Mouse (Mus musculus): ENCODE measurements around the gene Lef1. TPM values are rescaled to one million over a fixed set of nuclear protein-coding genes. Genes with fewer than 3 reads are reported as not detected.

Lef1 gene
- polyA plus RNA-seq, 1 experiment from 2014 or later = 6.5 TPM

DNA sequence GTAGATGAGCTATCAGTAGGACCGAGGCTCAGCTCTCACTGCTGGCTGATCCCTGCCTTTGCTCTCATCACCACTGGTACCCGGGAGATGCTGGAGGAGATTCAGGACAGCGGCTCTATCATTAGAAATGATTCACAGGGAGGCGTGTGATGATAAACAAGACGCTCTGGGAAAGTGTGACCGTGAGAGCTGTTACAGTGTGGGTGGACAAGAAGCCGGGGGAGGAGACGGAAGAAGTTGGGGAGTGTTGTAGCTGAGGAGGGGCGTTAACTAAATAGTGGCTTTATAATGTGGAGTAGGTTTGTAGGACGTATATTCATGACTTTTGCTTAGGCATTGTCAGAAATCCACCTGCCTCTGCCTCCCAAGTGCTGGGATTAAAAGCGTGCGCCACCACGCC is 15.6 kb downstream of the Lef1 start:
- Histone ChIP-seq H3K4me2 (no peak overlapping the region), H3K9ac (no peak overlapping the region), H3K27me3 (no peaks in the 10 kb centered on the region), H3K27ac (no peak overlapping the region), H3K4me3 (no peak overlapping the region), H3K9me3 (replicated peaks) (no peaks in the 10 kb centered on the region), H3K36me3 (no peaks in the 10 kb centered on the region), H3K4me1 (replicated peaks) (no peaks in the 10 kb centered on the region)
- WGBS = 79% methylated on average over 13 of the region's 13 CpGs
- no peak for ATAC-seq (replicated peaks; ENCODE audit: insufficient number of reproducible peaks, insufficient read depth, low FRiP score, low read depth)

DNA sequence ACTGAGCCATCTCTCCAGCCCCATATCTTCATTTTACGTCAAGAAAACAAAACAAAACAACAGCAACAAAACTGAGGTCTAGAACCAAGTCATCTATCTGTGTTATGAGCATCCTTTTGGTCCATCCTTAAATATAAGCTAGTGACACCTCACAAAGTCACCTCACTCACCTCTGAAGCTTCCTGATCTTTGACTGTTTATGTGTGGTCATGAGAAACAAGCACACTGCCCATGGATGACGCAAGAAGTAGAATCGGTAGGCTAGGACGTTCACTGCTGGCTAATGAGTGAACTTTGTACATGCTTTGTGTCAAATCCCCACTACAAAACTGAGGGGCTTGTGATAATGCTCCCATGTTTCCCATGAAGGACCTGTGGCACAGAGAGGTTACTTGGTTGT is 16.2 kb downstream of the Lef1 start:
- Histone ChIP-seq H3K36me3 (no peaks in the 10 kb centered on the region), H3K9me3 (replicated peaks) (no peaks in the 10 kb centered on the region), H3K4me3 (no peak overlapping the region), H3K4me1 (replicated peaks) (no peaks in the 10 kb centered on the region), H3K9ac (no peak overlapping the region), H3K4me2 (no peak overlapping the region), H3K27ac (no peak overlapping the region), H3K27me3 (no peaks in the 10 kb centered on the region)
- 91% methylated on average over 4 of the region's 4 CpGs for WGBS
- ATAC-seq (replicated peaks; ENCODE audit: insufficient number of reproducible peaks, insufficient read depth, low FRiP score, low read depth) = no peak

DNA sequence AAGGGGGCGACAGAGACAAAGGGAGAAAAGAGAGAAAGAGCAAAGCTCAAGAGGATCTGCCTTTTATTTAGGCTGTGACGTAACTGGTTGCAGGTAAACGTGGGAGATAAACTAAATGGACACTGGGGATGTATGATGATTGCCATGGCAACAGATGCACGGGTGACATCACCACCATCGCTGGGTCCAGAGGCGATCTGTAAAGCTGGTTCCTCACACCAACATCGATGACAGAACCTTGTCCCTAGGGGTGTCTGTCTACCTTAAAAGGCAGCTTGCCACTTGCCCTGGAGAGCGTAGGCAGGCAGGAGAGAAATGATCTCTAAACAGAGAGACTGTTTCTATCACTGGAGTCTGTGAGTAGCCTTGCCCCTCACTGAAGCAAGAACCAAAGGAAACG is 23.7 kb downstream of the Lef1 start:
- Histone ChIP-seq H3K9ac (no peak overlapping the region), H3K27ac (no peak overlapping the region), H3K4me1 (replicated peaks) (peaks cover 24% of the 10 kb centered on the region), H3K9me3 (replicated peaks) (no peaks in the 10 kb centered on the region), H3K27me3 (no peaks in the 10 kb centered on the region), H3K4me3 (no peak overlapping the region), H3K36me3 (no peaks in the 10 kb centered on the region), H3K4me2 (no peak overlapping the region)
- ATAC-seq (replicated peaks; ENCODE audit: insufficient number of reproducible peaks, insufficient read depth, low FRiP score, low read depth) = no peak
- WGBS = 53% methylated on average over 9 of the region's 9 CpGs

DNA sequence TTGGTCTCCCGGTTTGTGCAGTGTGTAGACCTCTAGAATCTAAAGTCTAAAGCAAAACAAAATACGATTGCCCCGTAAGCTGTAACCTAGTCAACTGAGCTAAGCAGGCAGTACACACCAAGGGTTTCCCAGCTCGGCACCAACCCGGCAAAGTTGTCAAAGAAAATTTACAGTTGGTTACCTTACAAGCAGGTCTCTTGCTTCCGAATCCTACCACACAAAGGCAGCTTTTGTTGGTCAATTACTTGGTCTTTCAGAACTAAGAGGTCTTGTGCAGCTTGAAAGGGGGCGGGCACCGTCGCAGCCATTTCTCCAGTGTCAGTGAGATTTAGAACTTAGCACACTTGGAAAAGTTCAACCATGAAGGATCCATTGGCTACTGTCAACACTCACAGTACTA is 25.2 kb downstream of the Lef1 start:
- Histone ChIP-seq H3K9ac (no peak overlapping the region), H3K4me2 (no peak overlapping the region)

DNA sequence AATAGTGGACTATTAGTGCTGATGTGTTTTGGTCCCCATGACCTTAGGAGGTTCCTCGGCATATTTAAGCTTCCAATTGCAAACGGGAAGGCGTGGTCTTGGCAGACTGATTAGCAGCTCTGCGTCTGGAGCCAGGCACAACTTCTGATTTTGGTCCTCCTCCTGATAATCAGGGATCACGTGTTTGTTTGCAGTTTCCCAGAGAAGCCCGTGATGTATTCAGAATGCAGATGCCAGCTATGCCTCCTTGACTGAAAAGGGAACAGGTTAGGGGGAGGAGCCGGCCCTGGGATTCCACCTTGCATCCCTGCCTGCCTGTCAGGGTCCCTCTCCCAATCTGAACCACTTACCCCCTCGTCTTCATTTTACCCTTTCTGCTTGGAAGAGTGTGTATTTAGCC is 26.2 kb downstream of the Lef1 start:
- ATAC-seq (replicated peaks; ENCODE audit: insufficient number of reproducible peaks, insufficient read depth, low FRiP score, low read depth) = no peak
- H3K4me2 ChIP-seq = peak overlapping the region; percentile 19; the same call in 1 of the 2 replicates
- no peak overlapping the region for H3K4me3 ChIP-seq
- 16% methylated on average over 8 of the region's 8 CpGs for WGBS
- H3K27me3 ChIP-seq = no peaks in the 10 kb centered on the region
- H3K36me3 ChIP-seq = no peaks in the 10 kb centered on the region
- no peaks in the 10 kb centered on the region for H3K9me3 ChIP-seq (replicated peaks)
- peaks cover 37% of the 10 kb centered on the region for H3K4me1 ChIP-seq (replicated peaks)
- H3K27ac ChIP-seq = no peak overlapping the region
- no peak overlapping the region for H3K9ac ChIP-seq

More for the DNA sequence above, 25.2 kb downstream of the Lef1 start:
- no peaks in the 10 kb centered on the region for H3K27me3 ChIP-seq
- 83% methylated on average over 9 of the region's 9 CpGs for WGBS
- no peak overlapping the region for H3K27ac ChIP-seq
- H3K4me3 ChIP-seq = no peak overlapping the region
- H3K4me1 ChIP-seq (replicated peaks) = peaks cover 37% of the 10 kb centered on the region
- no peaks in the 10 kb centered on the region for H3K36me3 ChIP-seq
- H3K9me3 ChIP-seq (replicated peaks) = no peaks in the 10 kb centered on the region
- ATAC-seq (replicated peaks; ENCODE audit: insufficient number of reproducible peaks, insufficient read depth, low FRiP score, low read depth) = no peak

DNA sequence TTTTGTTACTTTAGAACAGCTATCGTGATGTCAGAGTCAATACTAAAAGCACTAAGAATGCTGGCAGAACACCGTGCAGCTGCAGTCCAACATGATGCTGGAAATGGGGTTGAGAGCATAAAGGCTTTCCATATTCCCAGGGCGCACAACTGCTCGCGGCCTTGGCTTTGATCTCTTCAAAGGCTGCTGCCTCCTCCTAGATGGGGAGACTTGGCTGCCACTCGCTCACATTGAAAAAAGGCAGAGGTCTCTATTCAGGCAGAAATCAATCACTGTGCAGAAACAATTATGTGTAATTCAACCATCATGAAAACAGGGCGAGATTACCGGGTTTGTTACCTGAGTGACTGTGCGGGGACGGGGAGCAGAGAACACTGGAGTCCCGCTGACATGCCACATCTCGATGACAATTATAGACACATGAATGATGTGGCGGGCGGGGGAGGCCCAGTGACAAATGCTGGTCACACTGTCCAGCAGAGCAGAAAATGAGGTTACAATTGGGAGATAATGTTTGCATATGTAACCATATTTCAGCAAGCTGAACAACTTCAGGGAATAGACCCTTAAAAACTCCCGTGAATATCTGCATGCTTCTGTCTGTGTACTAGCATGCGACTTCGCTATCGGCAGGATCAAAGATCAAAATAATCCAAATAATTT is 27.0 kb downstream of the Lef1 start:
- H3K4me2 ChIP-seq = no peak overlapping the region; the same call in 1 of the 2 replicates

DNA sequence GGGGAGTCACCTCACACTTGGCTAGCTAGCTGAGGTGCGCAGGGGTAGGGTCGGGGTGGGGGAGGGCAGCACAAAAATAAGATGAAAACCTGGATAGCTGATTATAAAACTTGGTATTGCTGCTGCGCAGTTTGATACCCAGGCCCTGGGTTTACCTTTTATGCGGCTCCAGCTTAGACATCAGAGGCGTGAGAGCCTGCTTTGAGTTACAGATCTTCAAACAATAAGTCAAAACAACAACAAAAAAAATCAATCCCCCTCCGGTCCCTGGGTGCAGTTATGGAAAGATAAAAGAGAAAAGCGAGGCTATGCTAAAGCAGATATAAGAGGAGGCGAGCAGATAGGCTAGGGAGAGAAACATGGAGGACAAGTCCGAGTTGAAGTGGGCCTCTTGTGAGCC is 28.0 kb downstream of the Lef1 start:
- Histone ChIP-seq H3K4me1 (replicated peaks) (peaks cover 37% of the 10 kb centered on the region), H3K9ac (no peak overlapping the region), H3K36me3 (no peaks in the 10 kb centered on the region), H3K9me3 (replicated peaks) (no peaks in the 10 kb centered on the region), H3K27me3 (no peaks in the 10 kb centered on the region), H3K27ac (peak overlapping the region; percentile 60), H3K4me3 (no peak overlapping the region), H3K4me2 (0 out of 2 replicates have a peak overlapping the region, but pooled peaks have one; percentile 5)
- WGBS = 46% methylated on average over 9 of the region's 9 CpGs
- ATAC-seq (replicated peaks; ENCODE audit: insufficient number of reproducible peaks, insufficient read depth, low FRiP score, low read depth) = no peak

More for the DNA sequence above, 27.0 kb downstream of the Lef1 start:
- no peaks in the 10 kb centered on the region for H3K36me3 ChIP-seq
- ATAC-seq (replicated peaks; ENCODE audit: insufficient number of reproducible peaks, insufficient read depth, low FRiP score, low read depth) = no peak
- no peaks in the 10 kb centered on the region for H3K27me3 ChIP-seq
- no peak overlapping the region for H3K9ac ChIP-seq
- H3K4me1 ChIP-seq (replicated peaks) = peaks cover 37% of the 10 kb centered on the region
- no peak overlapping the region for H3K27ac ChIP-seq
- H3K9me3 ChIP-seq (replicated peaks) = no peaks in the 10 kb centered on the region
- H3K4me3 ChIP-seq = no peak overlapping the region
- WGBS = 55% methylated on average over 18 of the region's 18 CpGs

DNA sequence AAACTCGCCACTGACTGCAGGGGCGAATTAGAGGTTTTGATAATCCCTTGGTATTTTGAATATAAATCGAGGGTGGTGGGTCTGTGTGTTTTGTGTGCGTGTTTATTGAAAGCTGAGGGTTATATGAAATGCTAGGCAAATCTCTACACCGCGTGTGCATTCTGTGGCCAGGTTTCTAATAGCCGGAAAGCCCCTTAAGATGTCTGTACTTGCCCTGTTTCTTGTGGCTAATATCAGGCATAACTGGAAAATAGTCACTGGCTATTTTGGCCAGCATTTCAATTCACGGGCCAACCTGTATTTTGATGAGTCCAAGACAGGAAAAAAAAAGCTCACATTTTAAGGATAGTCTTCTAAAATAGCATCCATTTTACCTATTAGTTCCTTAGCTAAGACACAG is 28.5 kb downstream of the Lef1 start:
- no peaks in the 10 kb centered on the region for H3K27me3 ChIP-seq
- H3K4me2 ChIP-seq = peak overlapping the region; percentile 46
- peaks cover 37% of the 10 kb centered on the region for H3K4me1 ChIP-seq (replicated peaks)
- ATAC-seq (replicated peaks; ENCODE audit: insufficient number of reproducible peaks, insufficient read depth, low FRiP score, low read depth) = no peak
- peak overlapping the region; percentile 60 for H3K27ac ChIP-seq
- no peak overlapping the region for H3K4me3 ChIP-seq
- 55% methylated on average over 8 of the region's 8 CpGs for WGBS
- H3K36me3 ChIP-seq = no peaks in the 10 kb centered on the region
- no peak overlapping the region for H3K9ac ChIP-seq
- no peaks in the 10 kb centered on the region for H3K9me3 ChIP-seq (replicated peaks)

DNA sequence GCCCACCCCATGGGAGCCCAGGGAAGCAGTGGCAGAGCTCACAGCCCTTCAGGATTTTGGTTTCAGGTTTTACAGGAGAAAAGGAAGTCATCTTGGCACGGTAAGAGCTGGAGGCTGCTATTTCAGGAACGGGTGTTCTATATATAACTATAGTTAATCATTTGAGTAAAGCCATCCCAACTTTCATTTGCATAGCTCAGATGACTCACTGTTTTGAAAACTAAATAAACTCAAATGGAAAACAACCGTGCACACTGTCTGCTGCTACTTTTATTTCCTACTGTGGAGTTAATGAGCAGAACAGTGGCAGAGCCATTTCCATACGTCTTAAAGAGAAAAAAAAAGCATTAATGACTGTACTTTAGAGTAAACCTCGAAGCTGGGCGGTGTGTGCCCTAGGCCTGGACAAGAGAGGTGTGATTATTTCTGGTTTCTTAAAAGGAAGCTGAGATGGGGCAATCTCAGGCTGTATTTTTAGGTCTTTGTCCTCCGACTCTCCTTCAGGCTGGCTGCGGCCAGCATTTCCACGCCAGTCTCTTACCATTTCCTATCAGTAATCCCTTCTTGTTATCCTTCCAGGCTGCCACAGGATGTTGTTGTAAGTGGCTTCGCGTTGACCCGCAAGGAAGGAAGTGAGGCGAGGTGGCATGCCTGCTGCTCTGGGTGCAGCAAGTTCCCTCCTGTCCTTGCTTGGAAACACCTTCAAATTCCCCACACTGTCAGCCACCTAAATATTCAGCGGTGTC is 29.2 kb downstream of the Lef1 start:
- ATAC-seq (replicated peaks; ENCODE audit: insufficient number of reproducible peaks, insufficient read depth, low FRiP score, low read depth) = peak; percentile 63; the same call in 1 of the 2 replicates

DNA sequence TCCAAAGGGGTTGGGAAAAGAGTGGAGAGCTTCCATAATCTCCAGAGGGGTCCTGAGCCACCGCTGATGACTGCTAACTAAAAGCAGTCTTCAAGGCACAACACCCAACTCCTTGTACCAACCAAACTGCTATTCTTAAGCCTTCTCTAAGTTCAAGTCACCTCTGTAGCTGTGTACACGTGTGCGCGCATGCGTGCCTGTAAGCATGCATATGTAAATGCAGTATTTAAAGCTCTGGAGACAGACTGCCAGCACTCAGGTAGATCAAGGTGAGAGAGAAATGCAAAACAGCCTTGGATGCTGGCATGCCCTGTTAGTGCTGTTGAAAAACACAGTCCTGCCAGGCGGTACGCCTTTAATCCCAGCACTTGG is 29.8 kb downstream of the Lef1 start:
- Histone ChIP-seq H3K9ac (no peak overlapping the region), H3K4me1 (replicated peaks) (peaks cover 37% of the 10 kb centered on the region), H3K27ac (peak overlapping the region; percentile 60), H3K4me2 (peak overlapping the region; percentile 46), H3K27me3 (no peaks in the 10 kb centered on the region), H3K4me3 (no peak overlapping the region), H3K9me3 (replicated peaks) (no peaks in the 10 kb centered on the region), H3K36me3 (no peaks in the 10 kb centered on the region)
- 81% methylated on average over 7 of the region's 7 CpGs for WGBS
- no peak for ATAC-seq (replicated peaks; ENCODE audit: insufficient number of reproducible peaks, insufficient read depth, low FRiP score, low read depth)

More for the DNA sequence above, 29.2 kb downstream of the Lef1 start:
- H3K9me3 ChIP-seq (replicated peaks) = no peaks in the 10 kb centered on the region
- no peak overlapping the region for H3K4me3 ChIP-seq
- no peaks in the 10 kb centered on the region for H3K36me3 ChIP-seq
- WGBS = 19% methylated on average over 14 of the region's 14 CpGs
- peak overlapping the region; percentile 46 for H3K4me2 ChIP-seq
- H3K4me1 ChIP-seq (replicated peaks) = peaks cover 37% of the 10 kb centered on the region
- H3K9ac ChIP-seq = no peak overlapping the region
- peak overlapping the region; percentile 60 for H3K27ac ChIP-seq
- H3K27me3 ChIP-seq = no peaks in the 10 kb centered on the region

DNA sequence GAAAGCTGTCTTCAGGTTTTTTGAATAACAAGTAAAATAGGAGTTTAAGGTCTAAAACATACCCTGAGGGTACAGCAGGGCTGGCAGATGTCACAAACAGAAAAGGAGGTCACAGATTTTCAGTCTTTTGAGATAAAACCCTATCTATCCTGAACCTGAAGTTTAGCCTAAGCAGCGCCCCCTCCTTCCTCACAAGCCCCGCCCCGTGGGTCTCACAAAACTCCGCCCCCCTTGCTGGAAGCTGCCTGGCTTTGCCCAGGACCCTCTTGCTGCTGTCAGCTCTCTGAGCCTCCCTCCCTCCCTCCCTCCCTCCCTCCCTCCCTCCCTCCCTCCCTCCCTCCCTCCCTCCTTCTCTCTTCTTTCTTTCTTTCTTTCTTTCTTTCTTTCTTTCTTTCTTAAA is 31.3 kb downstream of the Lef1 start:
- Histone ChIP-seq H3K4me1 (replicated peaks) (peaks cover 34% of the 10 kb centered on the region), H3K9ac (no peak overlapping the region), H3K9me3 (replicated peaks) (no peaks in the 10 kb centered on the region), H3K36me3 (no peaks in the 10 kb centered on the region), H3K27me3 (no peaks in the 10 kb centered on the region), H3K4me3 (no peak overlapping the region), H3K27ac (no peak overlapping the region), H3K4me2 (no peak overlapping the region)
- no peak for ATAC-seq (replicated peaks; ENCODE audit: insufficient number of reproducible peaks, insufficient read depth, low FRiP score, low read depth)
- WGBS = 24% methylated on average over 4 of the region's 4 CpGs

DNA sequence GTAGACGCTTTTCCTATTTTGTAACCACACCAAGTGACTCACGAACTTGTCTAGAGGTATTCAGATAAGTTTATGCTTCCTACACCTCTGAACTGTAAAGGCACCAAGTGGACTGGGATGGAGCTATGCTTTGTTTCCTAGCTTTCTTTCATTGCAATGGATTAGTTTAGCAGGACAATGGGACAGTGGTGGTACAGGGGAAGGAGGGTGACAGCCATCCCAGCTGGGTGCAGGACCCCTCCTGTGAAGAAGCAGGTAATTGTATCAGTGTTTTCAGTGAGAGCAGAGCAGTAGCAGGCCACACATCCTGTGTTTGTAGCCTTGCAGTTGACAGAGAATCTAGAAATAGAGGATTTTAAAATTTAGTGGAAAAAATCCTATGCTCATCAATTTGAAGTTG is 34.0 kb downstream of the Lef1 start:
- H3K27me3 ChIP-seq = no peaks in the 10 kb centered on the region
- H3K36me3 ChIP-seq = no peaks in the 10 kb centered on the region
- H3K4me3 ChIP-seq = no peak overlapping the region
- H3K4me1 ChIP-seq (replicated peaks) = peaks cover 11% of the 10 kb centered on the region
- no peak overlapping the region for H3K4me2 ChIP-seq
- no peak overlapping the region for H3K9ac ChIP-seq
- no peak for ATAC-seq (replicated peaks; ENCODE audit: insufficient number of reproducible peaks, insufficient read depth, low FRiP score, low read depth)
- H3K9me3 ChIP-seq (replicated peaks) = no peaks in the 10 kb centered on the region
- WGBS = 79% methylated on average over 2 of the region's 2 CpGs
- H3K27ac ChIP-seq = no peak overlapping the region

Measured in heart, embryonic 15.5 days (tissue).